Mouse (Mus musculus) cerebellum, postnatal 14 days (tissue): ENCODE measurements around the gene Ubr7.

Source experiments
- DNase-seq, 2 experiments: peaks; one replicate each; pipeline ENCODE4 v3.0.0; 2021; ENCODE audit warnings: mixed read lengths in 2 of 2

Gene Ubr7

GRCm38 (mm10) chr12:102757689-102758402 lies at the start of gene Ubr7, which contains the start of the genes Gm28051 and Gon7:
Gene Ubr7, plus strand, starts transcription at chr12:102757967.
Gene Gm28051, minus strand, starts transcription at chr12:102757765.
Gene Gon7, minus strand, starts transcription at chr12:102757803.
- peak; percentile 97 for DNase-seq

- peak in 1 of 2 experiments; percentile 14 for DNase-seq
Observed at GRCm38 (mm10) chr12:102708220-102708619, 49.5 kb upstream of the Ubr7 start.

- DNase-seq = peak in 1 of 2 experiments; percentile 14
Observed at GRCm38 (mm10) chr12:102709896-102710295, 47.9 kb upstream of the Ubr7 start.

GRCm38 (mm10) chr12:102710851-102711375 lies 46.9 kb upstream of the Ubr7 start:
- DNase-seq = peak; percentile 70 to 83

- peak in 1 of 2 experiments; percentile 1 for DNase-seq
Observed at GRCm38 (mm10) chr12:102713153-102713865, 44.5 kb upstream of the Ubr7 start.

- peak in 1 of 2 experiments; percentile 0 for DNase-seq
Observed at GRCm38 (mm10) chr12:102714116-102714515, 43.7 kb upstream of the Ubr7 start.

GRCm38 (mm10) chr12:102714654-102715395 lies 42.9 kb upstream of the Ubr7 start:
- peak in 1 of 2 experiments; percentile 0 for DNase-seq

GRCm38 (mm10) chr12:102719552-102720315 lies 38.0 kb upstream of the Ubr7 start:
- peak; percentile 78 to 79 for DNase-seq

GRCm38 (mm10) chr12:102722451-102722850 lies 35.3 kb upstream of the Ubr7 start:
- DNase-seq = no peak

GRCm38 (mm10) chr12:102722966-102723365 lies 34.8 kb upstream of the Ubr7 start:
- no peak for DNase-seq

- DNase-seq = no peak
Observed at GRCm38 (mm10) chr12:102723861-102724260, 33.9 kb upstream of the Ubr7 start.

- no peak for DNase-seq
Observed at GRCm38 (mm10) chr12:102725146-102725545, 32.6 kb upstream of the Ubr7 start.

- DNase-seq = no peak
Observed at GRCm38 (mm10) chr12:102725761-102726175, 32.0 kb upstream of the Ubr7 start.

GRCm38 (mm10) chr12:102729855-102730797 lies 27.6 kb upstream of the Ubr7 start:
- DNase-seq = peak; percentile 91 to 95

- DNase-seq = no peak
Observed at GRCm38 (mm10) chr12:102730798-102731619, 26.8 kb upstream of the Ubr7 start.

GRCm38 (mm10) chr12:102733381-102733780 lies 24.4 kb upstream of the Ubr7 start:
- DNase-seq = peak in 1 of 2 experiments; percentile 59

GRCm38 (mm10) chr12:102739096-102739495 lies 18.7 kb upstream of the Ubr7 start:
- no peak for DNase-seq

GRCm38 (mm10) chr12:102740285-102740684 lies 17.5 kb upstream of the Ubr7 start:
- no peak for DNase-seq

GRCm38 (mm10) chr12:102742056-102742455 lies 15.7 kb upstream of the Ubr7 start:
- no peak for DNase-seq

GRCm38 (mm10) chr12:102743036-102743588 lies 14.7 kb upstream of the Ubr7 start:
- peak in 1 of 2 experiments; percentile 49 for DNase-seq
